Mouse (Mus musculus) liver, adult 2 months (tissue): ENCODE results near the gene Mtfmt.

ENCODE experiments used
- CTCF ChIP-seq: fragments of 200-500 bp; IDR thresholded peaks from 2 replicates; pipeline ENCODE4 v1.5.1; 2011; ENCODE audit warnings: low read depth, low read length, control low read depth
- POLR2A ChIP-seq: fragments of 200-500 bp; IDR thresholded peaks from 2 replicates; pipeline ENCODE4 v1.6.1; 2011; ENCODE audit warnings: low read length, control low read depth; ENCODE audit not compliant: insufficient read depth; ENCODE audit errors: extremely low read depth

- TF ChIP-seq POLR2A = no peak
- no peak for TF ChIP-seq CTCF
Observed at GRCm38 (mm10) chr9:65390752-65391612, 44.6 kb upstream of the Mtfmt start.
